Mouse (Mus musculus) heart, adult 2 months (tissue): ENCODE measurements around the gene Nfatc3. TPM values are rescaled to one million over a fixed set of nuclear protein-coding genes. Genes with fewer than 3 reads are reported as not detected.

Source experiments
- DNase-seq, 2 experiments: peaks; one replicate each; pipeline ENCODE4 v3.0.0; 2021
- H3K27ac ChIP-seq: fragments of 200-600 bp; 2 replicates; pipeline ENCODE4 v1.8.1; 2022
- H3K27me3 ChIP-seq: fragments of 200-500 bp; 2 replicates; pipeline ENCODE4 v1.6.1; 2012; ENCODE audit warnings: mild to moderate bottlenecking, low read length, inconsistent platforms, mixed read lengths; ENCODE audit not compliant: control insufficient read depth, insufficient read depth
- H3K36me3 ChIP-seq: fragments of 200-500 bp; 2 replicates; pipeline ENCODE4 v1.6.1; 2012; ENCODE audit warnings: low read length, inconsistent platforms; ENCODE audit not compliant: control insufficient read depth, insufficient read depth
- H3K4me1 ChIP-seq: fragments of 200-500 bp; 2 replicates; pipeline ENCODE4 v1.6.1; 2011; ENCODE audit warnings: low read length; ENCODE audit not compliant: control insufficient read depth, insufficient read depth
- H3K4me3 ChIP-seq: fragments of 200-600 bp; 2 replicates; pipeline ENCODE4 v1.8.1; 2022
- H3K79me2 ChIP-seq: fragments of 200-500 bp; replicated peaks from 2 replicates; pipeline ENCODE4 v1.6.1; 2012; ENCODE audit warnings: mild to moderate bottlenecking, inconsistent platforms, low read length, moderate library complexity, mixed read lengths; ENCODE audit not compliant: control insufficient read depth, insufficient read depth
- H3K9ac ChIP-seq: fragments of 200-500 bp; 2 replicates; pipeline ENCODE4 v1.6.1; 2012; ENCODE audit warnings: low read depth, mild to moderate bottlenecking, control low read depth, inconsistent platforms, low read length, mixed read lengths
- CTCF ChIP-seq: fragments of 200-600 bp; IDR thresholded peaks from 2 replicates; pipeline ENCODE4 v1.8.1; 2022; ENCODE audit warnings: antibody characterized with exemption, mild to moderate bottlenecking, moderate library complexity
- EP300 ChIP-seq: fragments of 200-500 bp; IDR thresholded peaks from 2 replicates; pipeline ENCODE4 v1.6.1; 2011; ENCODE audit warnings: low read depth, low read length, control low read depth; ENCODE audit not compliant: insufficient read depth
- POLR2A ChIP-seq: fragments of 200-500 bp; IDR thresholded peaks from 2 replicates; pipeline ENCODE4 v1.6.1; 2011; ENCODE audit warnings: mild to moderate bottlenecking, low read depth, low read length, control low read depth; ENCODE audit not compliant: insufficient read depth
- WGBS: fragments of 180-500 bp; shearing (Covaris S2); methylation state at CpG from one replicate; pipeline ENCODE4 v1.1.7; 2018; 5-methylcytosine and 5-hydroxymethylcytosine counted together
- intact Hi-C: fragments of 180-260 bp; cut with DNase I; formaldehyde crosslinking; loops from one replicate; pipeline ENCODE4 v1.15.1; 2025
- polyA plus RNA-seq: library from polyadenylated mRNA; depleted of rRNA; stranded (reverse); fragments of >200 nt; gene quantifications from 2 replicates; pipeline ENCODE4 v1.2.3, GENCODE M21; 2012
- total RNA-seq, 2 experiments: library from RNA; stranded (reverse); gene quantifications; 2 replicates each; pipeline ENCODE4 v1.2.3; 2021

The Nfatc3 gene
- total and polyA plus RNA-seq, 3 experiments: 12.2 to 19.2 (median 18.9) TPM

GRCm38 (mm10) chr8:106017130-106017529 is 41.5 kb upstream of the Nfatc3 start:
- H3K4me1 ChIP-seq: no peaks in the 10 kb centered on the region
- H3K4me3 ChIP-seq: no peak overlapping the region
- 75% methylated on average over 7 of the region's 7 CpGs for WGBS
- H3K36me3 ChIP-seq: no peaks in the 10 kb centered on the region; the same call in 1 of the 2 replicates
- no peak overlapping the region for H3K27ac ChIP-seq
- no peaks in the 10 kb centered on the region for H3K27me3 ChIP-seq
- H3K79me2 ChIP-seq: no peaks in the 10 kb centered on the region
- intact Hi-C loops: no loop called here
- no peak for DNase-seq
- H3K9ac ChIP-seq: no peak overlapping the region
- TF ChIP-seq CTCF (no peak), POLR2A (no peak), EP300 (no peak)

- H3K4me1 ChIP-seq: no peaks in the 10 kb centered on the region
- H3K79me2 ChIP-seq: no peaks in the 10 kb centered on the region
- intact Hi-C loops: no loop called here
- H3K27me3 ChIP-seq: no peaks in the 10 kb centered on the region
- no peak overlapping the region for H3K27ac ChIP-seq
- 73% methylated on average over 3 of the region's 3 CpGs for WGBS
- no peaks in the 10 kb centered on the region; the same call in 1 of the 2 replicates for H3K36me3 ChIP-seq
- no peak overlapping the region for H3K4me3 ChIP-seq
- DNase-seq: no peak
- TF ChIP-seq POLR2A: no peak
- TF ChIP-seq CTCF: no peak
- no peak for TF ChIP-seq EP300
- H3K9ac ChIP-seq: no peak overlapping the region
Measured at GRCm38 (mm10) chr8:106018039-106018438, 40.6 kb upstream of the Nfatc3 start.

GRCm38 (mm10) chr8:106022483-106022882 is 36.2 kb upstream of the Nfatc3 start:
- intact Hi-C loops: loop anchor here (1.0 to 5.0 kb wide), 4 partner anchors 31 to 308 kb away; partner anchors contain the start of gene Dus2
- H3K36me3 ChIP-seq: no peaks in the 10 kb centered on the region; the same call in 1 of the 2 replicates
- H3K27ac ChIP-seq: no peak overlapping the region
- no peak overlapping the region for H3K9ac ChIP-seq
- no peaks in the 10 kb centered on the region for H3K27me3 ChIP-seq
- DNase-seq: peak; percentile 71 to 77
- H3K79me2 ChIP-seq: no peaks in the 10 kb centered on the region
- H3K4me3 ChIP-seq: no peak overlapping the region
- no peaks in the 10 kb centered on the region for H3K4me1 ChIP-seq
- no peak for TF ChIP-seq CTCF
- TF ChIP-seq EP300: peak; percentile 90

- no peaks in the 10 kb centered on the region for H3K27me3 ChIP-seq
- intact Hi-C loops: no loop called here
- no peaks in the 10 kb centered on the region; the same call in 1 of the 2 replicates for H3K36me3 ChIP-seq
- TF ChIP-seq EP300 (no peak), POLR2A (no peak), CTCF (no peak)
- no peak overlapping the region for H3K27ac ChIP-seq
- H3K79me2 ChIP-seq: no peaks in the 10 kb centered on the region
- H3K4me3 ChIP-seq: no peak overlapping the region
- no peak overlapping the region for H3K9ac ChIP-seq
- no peak for DNase-seq
- H3K4me1 ChIP-seq: peaks cover 1% of the 10 kb centered on the region; the same call in 1 of the 2 replicates
- WGBS: 89% methylated on average over 10 of the region's 10 CpGs
Measured at GRCm38 (mm10) chr8:106038721-106039120, 19.9 kb upstream of the Nfatc3 start.

DNA sequence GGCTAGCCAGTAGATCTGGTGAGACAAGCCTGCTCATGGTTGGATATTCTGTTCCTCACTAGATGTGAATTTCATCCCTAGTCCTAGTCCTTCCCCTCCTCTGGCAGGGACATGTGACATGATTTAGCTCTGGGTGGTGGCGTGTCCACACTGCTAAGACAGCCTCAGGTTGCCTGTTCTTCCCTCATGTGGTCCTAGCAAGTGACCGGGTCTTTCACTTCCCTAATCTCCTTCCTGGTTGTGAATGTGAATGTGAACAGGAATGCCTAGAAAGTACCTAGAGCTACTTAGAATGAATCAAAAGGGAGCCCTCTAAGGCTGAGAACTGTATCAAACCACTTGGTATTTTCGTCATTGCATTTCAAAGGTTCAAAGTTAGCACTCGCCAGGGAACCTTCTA is 19.0 kb upstream of the Nfatc3 start:
- TF ChIP-seq POLR2A (no peak), CTCF (no peak), EP300 (no peak)
- H3K4me3 ChIP-seq: no peak overlapping the region
- DNase-seq: no peak
- H3K4me1 ChIP-seq: peaks cover 5% of the 10 kb centered on the region
- H3K9ac ChIP-seq: no peak overlapping the region
- WGBS: 83% methylated on average over 4 of the region's 4 CpGs
- H3K36me3 ChIP-seq: no peaks in the 10 kb centered on the region; the same call in 1 of the 2 replicates
- H3K79me2 ChIP-seq: no peaks in the 10 kb centered on the region
- no peak overlapping the region for H3K27ac ChIP-seq
- intact Hi-C loops: no loop called here
- no peaks in the 10 kb centered on the region for H3K27me3 ChIP-seq

DNA sequence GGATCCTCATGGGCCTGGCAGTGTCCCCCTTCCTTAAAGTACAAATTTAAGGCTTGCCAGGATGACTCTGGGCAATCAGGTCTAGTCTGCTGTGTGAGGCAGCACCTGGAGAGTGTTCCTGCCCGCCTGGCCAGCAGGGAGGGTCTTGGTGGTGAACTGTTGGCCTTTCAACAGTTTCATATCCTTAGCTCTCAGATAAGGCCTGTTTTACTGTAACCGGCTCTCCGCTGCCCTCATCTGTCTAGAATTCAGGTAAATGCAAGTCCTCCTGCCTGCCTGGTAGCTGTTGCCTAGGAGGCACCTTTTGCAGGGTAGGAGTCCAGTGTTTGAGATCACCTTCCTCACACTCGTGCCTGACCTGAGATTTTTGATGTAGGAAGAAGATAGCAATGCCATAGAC is 18.4 kb upstream of the Nfatc3 start:
- no peaks in the 10 kb centered on the region for H3K79me2 ChIP-seq
- H3K4me1 ChIP-seq: peaks cover 5% of the 10 kb centered on the region
- H3K4me3 ChIP-seq: no peak overlapping the region
- intact Hi-C loops: no loop called here
- H3K27me3 ChIP-seq: no peaks in the 10 kb centered on the region
- WGBS: 71% methylated on average over 4 of the region's 4 CpGs
- H3K36me3 ChIP-seq: no peaks in the 10 kb centered on the region; the same call in 1 of the 2 replicates
- H3K9ac ChIP-seq: no peak overlapping the region
- DNase-seq: no peak
- TF ChIP-seq EP300 (no peak), POLR2A (no peak), CTCF (no peak)
- H3K27ac ChIP-seq: no peak overlapping the region
